Mouse (Mus musculus) lung, adult 2 months (tissue): ENCODE measurements at regions not wholly inside any gene's neighbourhood (a gene's known extent, or its start where the extent isn't known, plus 50 kb on each side); places are given as distances from the start of the nearest gene placed in this dataset.

Experiments
- CTCF ChIP-seq: fragments of 200-500 bp; IDR thresholded peaks from 2 replicates; pipeline ENCODE4 v1.5.1; 2011; ENCODE audit warnings: mild to moderate bottlenecking, low read length, control low read depth; ENCODE audit not compliant: insufficient read depth
- POLR2A ChIP-seq: fragments of 200-500 bp; IDR thresholded peaks from 2 replicates; pipeline ENCODE4 v1.6.1; 2011; ENCODE audit warnings: low read depth, mild to moderate bottlenecking, control low read depth, low read length, borderline replicate concordance; ENCODE audit errors: extremely low read depth

DNA sequence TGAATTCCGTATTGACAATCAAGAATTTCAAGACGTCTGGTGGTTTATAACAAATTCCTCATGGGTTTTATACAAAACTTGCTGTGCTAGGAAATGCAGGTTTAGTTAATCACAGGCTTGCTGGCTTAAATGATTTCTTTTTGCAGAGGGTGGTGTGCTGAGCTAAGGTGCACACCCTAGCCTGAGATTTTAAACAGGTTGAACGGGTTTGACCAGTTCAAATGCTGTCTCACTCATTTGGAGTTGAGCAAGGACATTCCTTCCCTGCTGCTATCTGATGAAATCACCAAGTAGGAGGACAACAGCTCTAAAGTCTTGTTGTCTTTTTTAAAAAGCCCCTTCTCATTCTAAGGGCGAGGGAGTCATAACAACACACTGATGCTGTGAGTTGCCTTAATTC, 128.6 kb upstream of the Fam83b start:
- TF ChIP-seq POLR2A: no peak
- no peak for TF ChIP-seq CTCF
